Mouse (Mus musculus) midbrain, embryonic 12.5 days (tissue): ENCODE measurements at regions not wholly inside any gene's neighbourhood (a gene's known extent, or its start where the extent isn't known, plus 50 kb on each side); places are given as distances from the start of the nearest gene placed in this dataset.

Experiments used
- ATAC-seq: fragments of 200-750 bp; cut with Nextera tagmentation; 2 replicates; pipeline ENCODE4 v1.8.0; 2017; ENCODE audit warnings: low read depth, moderate TSS enrichment, moderate library complexity; ENCODE audit not compliant: low FRiP score
- H3K27ac ChIP-seq: fragments of 300-500 bp; sonication (generic); replicated peaks from 2 replicates; pipeline ENCODE4 v1.5.1; 2016; ENCODE audit warnings: mild to moderate bottlenecking
- H3K27me3 ChIP-seq: fragments of 300-500 bp; sonication (generic); 2 replicates; pipeline ENCODE4 v1.6.1; 2016; ENCODE audit warnings: mild to moderate bottlenecking
- H3K36me3 ChIP-seq: fragments of 300-500 bp; sonication (generic); 2 replicates; pipeline ENCODE4 v1.6.1; 2016
- H3K4me1 ChIP-seq: fragments of 300-500 bp; sonication (generic); 2 replicates; pipeline ENCODE4 v1.6.1; 2016
- H3K4me2 ChIP-seq: fragments of 300-500 bp; sonication (generic); replicated peaks from 2 replicates; pipeline ENCODE4 v1.6.1; 2016; ENCODE audit warnings: mild to moderate bottlenecking, moderate library complexity
- H3K4me3 ChIP-seq: fragments of 300-500 bp; sonication (generic); 2 replicates; pipeline ENCODE4 v1.5.1; 2016; ENCODE audit warnings: mild to moderate bottlenecking
- H3K9ac ChIP-seq: fragments of 300-500 bp; sonication (generic); replicated peaks from 2 replicates; pipeline ENCODE4 v1.6.1; 2016; ENCODE audit warnings: mild to moderate bottlenecking, moderate library complexity
- H3K9me3 ChIP-seq: fragments of 300-500 bp; sonication (generic); 2 replicates; pipeline ENCODE4 v1.6.1; 2016; ENCODE audit warnings: mild to moderate bottlenecking
- WGBS: fragments of 180-500 bp; shearing (Covaris S2); methylation state at CpG from one replicate; pipeline ENCODE4 v1.1.7; 2016; 5-methylcytosine and 5-hydroxymethylcytosine counted together

DNA sequence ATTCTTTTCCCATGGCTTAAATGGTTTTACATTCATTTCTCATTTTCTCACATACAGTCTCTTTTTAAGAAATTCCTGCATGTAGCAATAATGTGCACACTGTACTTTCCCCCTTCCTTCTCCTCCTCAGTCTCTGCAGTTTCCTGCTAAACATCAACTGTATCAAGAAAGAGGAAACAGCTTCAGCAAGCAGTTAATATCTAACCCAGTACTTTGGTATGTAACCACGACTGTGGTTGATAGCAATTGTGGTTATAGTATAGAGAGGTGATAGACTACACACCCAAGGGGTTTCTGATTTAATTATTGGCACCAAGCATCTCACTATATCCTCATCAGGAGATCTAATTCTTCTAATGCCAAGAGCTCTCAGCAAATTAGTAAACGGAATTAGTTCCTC lies 52.8 kb upstream of the Eci2 start:
- Histone ChIP-seq H3K4me1 (no peaks in the 10 kb centered on the region), H3K9me3 (no peaks in the 10 kb centered on the region), H3K27ac (no peak overlapping the region), H3K4me3 (no peak overlapping the region), H3K36me3 (no peaks in the 10 kb centered on the region), H3K9ac (no peak overlapping the region), H3K4me2 (no peak overlapping the region), H3K27me3 (no peaks in the 10 kb centered on the region)
- no peak for ATAC-seq
- 78% methylated on average over 2 of the region's 2 CpGs for WGBS

DNA sequence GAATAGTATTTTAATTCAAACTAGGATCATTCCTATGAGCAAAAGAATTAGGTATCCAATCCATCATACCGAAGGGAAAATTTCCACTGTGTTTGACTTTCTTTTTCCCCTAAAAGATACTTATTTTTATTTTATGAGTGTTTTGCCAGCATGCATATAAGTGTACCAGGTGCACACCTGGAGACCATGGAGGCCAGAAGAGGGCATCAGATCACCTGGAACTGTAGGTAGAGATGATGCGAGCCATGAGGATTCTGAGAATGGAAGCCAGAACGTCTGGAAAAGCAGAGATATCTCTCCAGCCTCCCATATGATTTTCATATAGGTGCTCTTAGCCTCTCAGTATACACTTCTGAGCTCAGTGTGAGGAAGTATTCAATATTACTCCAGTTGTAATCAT lies 58.5 kb upstream of the Eci2 start:
- no peaks in the 10 kb centered on the region for H3K27me3 ChIP-seq
- ATAC-seq = no peak
- no peak overlapping the region for H3K4me3 ChIP-seq
- no peak overlapping the region for H3K27ac ChIP-seq
- no peaks in the 10 kb centered on the region for H3K36me3 ChIP-seq
- no peaks in the 10 kb centered on the region for H3K9me3 ChIP-seq
- H3K4me2 ChIP-seq = no peak overlapping the region
- H3K9ac ChIP-seq = no peak overlapping the region
- H3K4me1 ChIP-seq = no peaks in the 10 kb centered on the region
- WGBS = 76% methylated on average over 3 of the region's 3 CpGs

DNA sequence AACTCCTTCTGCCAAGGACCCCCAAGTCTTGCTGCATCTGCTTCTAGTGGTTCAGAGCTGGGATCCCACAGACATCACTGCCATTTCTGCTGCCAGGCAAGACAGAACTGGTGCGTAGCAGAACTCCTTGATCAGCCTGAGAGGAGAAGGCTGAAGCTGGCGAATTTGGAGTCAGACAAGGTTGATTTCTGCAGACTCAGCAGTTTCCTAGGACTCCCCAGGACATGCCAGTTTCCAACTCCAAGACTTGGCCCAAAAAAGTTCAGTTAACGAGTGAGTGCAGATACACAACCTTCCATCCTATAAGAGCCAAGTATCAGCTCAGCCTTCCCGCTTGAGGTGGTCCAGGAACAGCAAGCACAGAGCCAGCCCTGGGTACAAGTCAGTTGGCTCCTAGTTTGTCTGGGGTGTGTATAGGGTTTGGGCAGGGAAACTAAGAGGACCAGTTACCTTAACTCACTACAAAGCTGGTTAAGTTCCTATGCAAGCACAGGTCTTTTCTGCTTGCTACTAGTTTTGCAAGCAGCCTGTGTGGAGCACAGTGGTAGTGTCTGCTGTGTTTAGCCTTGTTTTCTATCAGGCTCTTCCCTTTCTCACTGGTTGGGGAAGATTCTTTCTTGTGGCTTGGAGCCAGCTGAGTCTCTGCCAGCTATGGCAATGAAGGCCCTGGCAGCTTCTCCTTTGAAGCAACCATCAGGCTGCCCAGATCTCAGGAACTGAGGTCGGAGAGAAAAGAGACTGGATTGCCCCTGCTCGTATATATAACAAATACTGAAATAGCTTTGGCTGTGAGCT lies 60.5 kb upstream of the Eci2 start:
- H3K27ac ChIP-seq = no peak overlapping the region
- ATAC-seq = no peak

DNA sequence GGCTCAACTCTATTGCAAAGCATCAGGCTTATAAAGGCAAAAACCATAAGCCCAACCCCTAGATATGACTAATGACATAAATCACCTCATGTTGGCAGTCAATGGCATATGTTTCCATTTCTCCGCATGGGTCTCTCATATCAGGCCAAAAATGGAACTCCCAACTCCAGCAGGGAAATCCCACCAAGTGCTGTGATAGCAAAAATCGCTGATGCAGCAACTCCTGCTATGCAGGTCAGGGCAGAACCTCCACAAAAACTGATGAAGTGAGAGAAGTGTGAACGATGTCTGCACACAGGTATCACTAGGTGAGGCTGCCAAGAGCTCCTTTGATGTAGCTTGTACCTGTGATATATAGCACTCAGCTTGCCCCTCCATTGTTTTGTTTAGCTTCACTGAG lies 64.3 kb upstream of the Eci2 start:
- 88% methylated on average over 3 of the region's 3 CpGs for WGBS
- no peak overlapping the region for H3K27ac ChIP-seq
- no peaks in the 10 kb centered on the region for H3K27me3 ChIP-seq
- no peak overlapping the region for H3K4me2 ChIP-seq
- no peaks in the 10 kb centered on the region for H3K36me3 ChIP-seq
- no peak overlapping the region for H3K4me3 ChIP-seq
- no peaks in the 10 kb centered on the region for H3K4me1 ChIP-seq
- no peak for ATAC-seq
- no peak overlapping the region for H3K9ac ChIP-seq
- H3K9me3 ChIP-seq = no peaks in the 10 kb centered on the region

More for the DNA sequence above, 60.5 kb upstream of the Eci2 start:
- Histone ChIP-seq H3K9me3 (no peaks in the 10 kb centered on the region), H3K9ac (no peak overlapping the region), H3K27me3 (no peaks in the 10 kb centered on the region), H3K4me3 (no peak overlapping the region), H3K4me1 (no peaks in the 10 kb centered on the region), H3K36me3 (no peaks in the 10 kb centered on the region), H3K4me2 (no peak overlapping the region)
- 83% methylated on average over 6 of the region's 6 CpGs for WGBS

DNA sequence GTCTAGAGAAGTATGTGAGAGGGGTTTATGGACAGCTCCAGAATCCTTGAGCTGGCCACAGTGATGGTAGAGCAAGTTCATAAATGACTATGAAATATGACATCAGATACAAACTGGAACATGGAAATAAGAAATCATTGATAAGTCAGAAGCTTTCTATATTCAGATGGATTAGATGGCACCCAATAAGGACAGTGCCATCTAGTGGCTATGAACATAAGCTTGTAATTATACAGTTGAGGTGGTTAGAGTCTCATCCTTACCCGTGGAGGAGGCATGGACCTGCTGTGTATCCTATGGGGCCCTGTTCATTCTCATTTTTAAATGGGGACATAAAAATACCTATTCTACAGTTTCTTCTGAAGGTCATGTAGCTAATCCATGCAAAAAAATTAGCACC lies 92.9 kb upstream of the Eci2 start:
- H3K4me3 ChIP-seq = no peak overlapping the region
- no peaks in the 10 kb centered on the region for H3K27me3 ChIP-seq
- no peaks in the 10 kb centered on the region for H3K36me3 ChIP-seq
- no peaks in the 10 kb centered on the region for H3K4me1 ChIP-seq
- H3K9me3 ChIP-seq = no peaks in the 10 kb centered on the region
- WGBS = 41% methylated on average over 1 of the region's 1 CpGs
- H3K27ac ChIP-seq = no peak overlapping the region
- no peak overlapping the region for H3K4me2 ChIP-seq
- no peak overlapping the region for H3K9ac ChIP-seq
- no peak for ATAC-seq

DNA sequence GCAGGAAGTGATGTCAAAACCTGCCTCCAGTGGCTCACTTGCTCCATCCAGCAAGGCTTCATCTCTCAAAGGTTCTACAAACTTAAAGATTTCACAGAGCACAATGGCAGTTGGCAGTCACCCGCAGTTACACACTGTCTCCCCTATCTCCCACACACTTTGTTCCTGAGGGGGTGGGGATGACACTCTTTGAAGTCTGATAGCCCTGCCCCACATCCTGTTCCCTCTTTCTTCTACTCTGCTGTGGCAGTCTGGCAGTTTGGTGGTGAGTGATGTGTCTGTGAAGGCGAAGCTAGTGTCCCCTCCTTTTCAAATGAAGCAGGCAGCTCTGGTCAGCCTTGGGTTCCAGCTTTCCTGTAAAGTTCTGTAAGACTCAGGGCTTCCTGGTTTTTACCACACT lies 102.6 kb upstream of the Eci2 start:
- no peak overlapping the region for H3K4me2 ChIP-seq
- H3K4me1 ChIP-seq = no peaks in the 10 kb centered on the region
- no peaks in the 10 kb centered on the region for H3K9me3 ChIP-seq
- H3K27ac ChIP-seq = no peak overlapping the region
- no peaks in the 10 kb centered on the region for H3K27me3 ChIP-seq
- 72% methylated on average over 2 of the region's 2 CpGs for WGBS
- no peaks in the 10 kb centered on the region for H3K36me3 ChIP-seq
- no peak overlapping the region for H3K9ac ChIP-seq
- H3K4me3 ChIP-seq = no peak overlapping the region
- ATAC-seq = no peak

DNA sequence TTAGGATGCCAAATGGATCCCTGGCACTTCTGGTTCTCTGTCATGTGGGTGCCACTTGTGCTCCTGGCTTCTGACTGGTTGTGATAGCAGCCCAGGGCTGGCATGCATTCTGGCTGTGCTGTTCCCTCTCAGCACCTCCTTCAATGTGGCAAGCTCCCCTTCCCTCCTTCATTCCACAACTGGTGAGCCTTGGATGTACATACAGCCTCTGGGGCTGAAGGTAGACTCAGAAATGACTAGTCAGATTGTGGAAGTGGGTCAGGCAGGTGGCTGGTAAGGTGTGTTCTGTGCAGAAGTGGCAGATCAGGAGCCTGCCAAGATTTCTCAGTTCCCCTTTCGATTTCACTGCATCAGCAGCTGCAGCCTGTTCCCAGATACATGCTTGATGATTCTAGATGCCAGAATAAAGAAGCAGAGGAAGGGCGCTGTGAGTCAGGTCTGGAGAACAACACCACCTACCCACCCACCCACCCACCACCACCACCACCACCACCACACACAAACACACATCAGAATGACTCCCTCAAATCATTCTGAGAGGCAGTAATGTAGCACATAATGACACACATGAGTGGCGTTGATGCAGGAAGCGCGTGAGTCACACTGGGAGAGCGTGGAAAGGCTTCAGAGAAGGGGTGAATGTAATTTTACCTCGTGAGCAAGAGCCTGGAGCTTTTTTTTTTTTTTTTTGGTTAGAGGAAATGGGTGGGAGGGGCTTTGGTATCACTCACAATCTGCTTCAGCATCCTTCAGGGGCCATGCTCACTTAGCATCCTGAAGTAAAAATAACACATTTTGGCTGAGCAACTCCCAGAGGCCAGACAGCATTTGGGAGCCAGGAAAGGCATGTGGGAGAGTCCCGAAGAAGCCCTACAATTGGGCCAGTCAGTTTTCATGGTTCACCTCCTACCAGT lies 104.6 kb upstream of the Eci2 start:
- Histone ChIP-seq H3K9me3 (no peaks in the 10 kb centered on the region), H3K4me3 (no peak overlapping the region), H3K4me1 (no peaks in the 10 kb centered on the region), H3K36me3 (no peaks in the 10 kb centered on the region), H3K27ac (no peak overlapping the region), H3K9ac (no peak overlapping the region), H3K4me2 (no peak overlapping the region), H3K27me3 (no peaks in the 10 kb centered on the region)
- ATAC-seq = no peak
- WGBS = 81% methylated on average over 8 of the region's 8 CpGs

DNA sequence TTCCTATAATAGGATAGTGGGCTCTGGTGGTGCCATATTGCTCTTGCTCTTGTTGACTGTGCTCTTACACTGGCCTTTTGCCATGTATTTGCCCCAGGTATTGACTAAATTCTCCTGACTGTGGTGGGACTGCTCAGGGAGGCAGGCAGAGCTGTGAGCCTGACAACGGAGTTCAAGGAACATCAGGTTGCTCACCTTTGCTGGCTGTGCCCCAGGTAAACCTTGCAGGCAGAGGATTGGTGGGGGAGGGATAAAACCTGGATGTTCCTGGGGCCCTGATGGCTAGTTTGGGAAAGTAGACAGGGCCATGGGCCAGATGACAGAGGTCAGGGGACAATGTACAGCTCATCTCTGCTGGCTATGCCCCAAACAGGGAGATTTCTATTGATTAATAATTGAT lies 124.7 kb upstream of the Eci2 start:
- Histone ChIP-seq H3K9me3 (no peaks in the 10 kb centered on the region), H3K4me1 (no peaks in the 10 kb centered on the region), H3K9ac (no peak overlapping the region), H3K4me3 (no peak overlapping the region), H3K27me3 (no peaks in the 10 kb centered on the region), H3K36me3 (no peaks in the 10 kb centered on the region), H3K4me2 (no peak overlapping the region), H3K27ac (no peak overlapping the region)
- no peak for ATAC-seq
- WGBS = 93% methylated on average over 1 of the region's 1 CpGs

DNA sequence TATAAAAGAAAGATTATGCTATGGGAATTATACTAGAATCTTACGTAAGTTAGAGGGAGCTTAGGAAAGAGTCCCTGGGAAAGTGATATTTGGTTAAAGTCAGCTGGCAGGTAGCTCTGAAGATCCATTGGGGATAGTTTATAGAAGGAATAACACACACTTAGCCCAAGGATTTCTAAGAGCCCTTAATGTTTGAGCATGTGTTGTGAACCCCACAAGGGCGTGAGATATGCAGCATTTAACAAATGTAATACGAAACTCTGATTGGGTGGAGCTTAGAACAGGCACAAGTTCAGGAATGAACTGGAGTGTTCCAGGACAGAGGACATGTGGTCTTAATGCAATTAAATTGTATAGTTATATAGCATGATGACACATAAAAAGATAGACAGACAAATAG lies 132.6 kb upstream of the Eci2 start:
- Histone ChIP-seq H3K4me1 (peaks cover 13% of the 10 kb centered on the region), H3K4me3 (no peak overlapping the region), H3K9ac (no peak overlapping the region), H3K27me3 (no peaks in the 10 kb centered on the region), H3K4me2 (no peak overlapping the region), H3K9me3 (no peaks in the 10 kb centered on the region), H3K36me3 (no peaks in the 10 kb centered on the region), H3K27ac (no peak overlapping the region)
- no peak for ATAC-seq
- WGBS = 80% methylated on average over 3 of the region's 3 CpGs

DNA sequence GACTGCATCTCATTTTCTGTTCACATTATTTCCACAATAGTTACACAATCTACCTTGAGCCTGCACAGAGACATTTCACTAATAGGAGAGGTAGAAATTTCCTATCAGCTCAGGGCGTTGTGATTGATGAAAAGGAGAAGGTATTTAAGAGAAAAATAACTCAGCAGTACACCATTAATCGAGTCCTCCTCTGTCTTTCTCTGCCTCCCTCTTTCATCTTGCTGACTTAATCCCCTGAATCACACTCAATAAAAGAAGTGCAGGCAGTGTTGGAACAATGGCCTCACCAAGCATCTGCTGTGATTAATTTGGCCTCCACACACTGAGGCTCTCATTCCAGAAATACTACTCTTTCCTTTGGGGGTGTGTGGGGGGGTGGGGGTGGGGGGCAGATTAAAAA lies 133.9 kb upstream of the Eci2 start:
- peak; percentile 68; the same call in 1 of the 2 replicates for ATAC-seq

DNA sequence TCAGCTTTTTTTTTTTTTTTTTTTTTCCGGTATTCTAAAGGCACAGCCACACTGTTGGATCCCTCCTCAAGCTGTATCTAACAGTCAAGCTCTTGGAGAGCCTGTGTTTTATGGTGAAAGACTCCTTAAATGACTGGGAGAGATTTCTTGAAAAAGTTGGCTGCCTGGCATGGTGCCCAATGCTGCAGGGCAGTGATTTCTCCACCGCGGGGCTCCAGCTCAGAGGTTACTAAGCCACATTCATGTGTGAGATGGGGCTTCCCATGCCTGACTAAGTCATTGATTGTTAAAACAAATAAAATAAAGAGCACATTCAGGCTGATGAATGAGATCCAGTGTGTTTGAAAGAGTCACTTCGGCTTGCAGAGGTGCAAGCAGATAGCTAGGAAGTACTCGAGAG lies 139.2 kb upstream of the Eci2 start:
- Histone ChIP-seq H3K9me3 (no peaks in the 10 kb centered on the region), H3K4me1 (peaks cover 3% of the 10 kb centered on the region)
- WGBS = 64% methylated on average over 5 of the region's 5 CpGs

More for the DNA sequence above, 133.9 kb upstream of the Eci2 start:
- Histone ChIP-seq H3K27me3 (no peaks in the 10 kb centered on the region), H3K9ac (no peak overlapping the region), H3K4me1 (peaks cover 13% of the 10 kb centered on the region), H3K4me2 (no peak overlapping the region), H3K36me3 (no peaks in the 10 kb centered on the region), H3K4me3 (no peak overlapping the region), H3K27ac (peak overlapping the region; percentile 15; the same call in 1 of the 2 replicates), H3K9me3 (no peaks in the 10 kb centered on the region)
- 14% methylated on average over 2 of the region's 2 CpGs for WGBS

DNA sequence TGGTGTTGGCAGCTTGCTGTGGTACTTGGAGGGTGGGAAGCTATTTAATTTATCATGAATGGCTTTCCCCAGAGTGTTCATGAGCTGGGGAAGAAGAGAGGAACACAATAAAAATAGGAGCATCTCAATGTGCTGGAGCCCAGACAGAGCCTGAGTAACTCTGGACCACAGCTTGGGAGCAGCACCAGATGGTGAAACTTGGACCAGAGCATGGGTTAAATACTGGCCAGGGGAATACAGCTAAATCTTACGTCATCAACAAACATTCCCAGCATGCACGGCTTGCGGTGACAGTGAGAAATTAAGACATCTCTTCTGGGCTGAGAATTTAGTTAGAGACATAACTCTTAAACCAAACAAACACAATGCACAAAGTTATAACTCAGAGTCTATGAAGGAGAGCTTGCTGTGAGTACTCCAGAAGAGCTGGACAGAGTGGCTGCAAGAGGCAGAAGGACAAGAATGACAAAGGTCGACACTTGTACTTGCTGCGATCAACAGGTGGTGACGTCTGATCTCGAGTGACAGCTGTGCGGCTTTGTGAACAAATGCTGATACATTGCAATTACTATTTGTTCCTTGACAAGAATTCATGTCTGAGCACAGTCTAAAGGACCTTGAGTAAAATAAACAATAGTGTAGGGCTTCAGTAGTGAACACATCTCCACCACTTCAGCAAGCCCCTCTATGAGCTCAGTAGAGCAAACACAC lies 140.1 kb upstream of the Eci2 start:
- Histone ChIP-seq H3K4me3 (no peak overlapping the region), H3K27ac (no peak overlapping the region)

More for the DNA sequence above, 139.2 kb upstream of the Eci2 start:
- Histone ChIP-seq H3K36me3 (no peaks in the 10 kb centered on the region), H3K4me2 (no peak overlapping the region), H3K27ac (no peak overlapping the region), H3K4me3 (no peak overlapping the region), H3K27me3 (no peaks in the 10 kb centered on the region), H3K9ac (no peak overlapping the region)
- ATAC-seq = no peak

More for the DNA sequence above, 140.1 kb upstream of the Eci2 start:
- no peak overlapping the region for H3K4me2 ChIP-seq
- H3K4me1 ChIP-seq = no peaks in the 10 kb centered on the region
- H3K36me3 ChIP-seq = no peaks in the 10 kb centered on the region
- no peaks in the 10 kb centered on the region for H3K27me3 ChIP-seq
- ATAC-seq = no peak
- no peak overlapping the region for H3K9ac ChIP-seq
- WGBS = 78% methylated on average over 8 of the region's 8 CpGs
- H3K9me3 ChIP-seq = no peaks in the 10 kb centered on the region
